Mouse (Mus musculus) cortical plate, adult 2 months (tissue): ENCODE measurements around the gene Crym.

ENCODE experiments used
- CTCF ChIP-seq: fragments of 200-500 bp; IDR thresholded peaks from 2 replicates; pipeline ENCODE4 v1.5.1; 2011; ENCODE audit warnings: mild to moderate bottlenecking, control low read depth, low read length; ENCODE audit not compliant: insufficient read depth; ENCODE audit errors: extremely low read depth
- POLR2A ChIP-seq: fragments of 200-500 bp; IDR thresholded peaks from 2 replicates; pipeline ENCODE4 v1.6.1; 2011; ENCODE audit warnings: mild to moderate bottlenecking, low read length, control low read depth; ENCODE audit not compliant: insufficient read depth; ENCODE audit errors: extremely low read depth

DNA sequence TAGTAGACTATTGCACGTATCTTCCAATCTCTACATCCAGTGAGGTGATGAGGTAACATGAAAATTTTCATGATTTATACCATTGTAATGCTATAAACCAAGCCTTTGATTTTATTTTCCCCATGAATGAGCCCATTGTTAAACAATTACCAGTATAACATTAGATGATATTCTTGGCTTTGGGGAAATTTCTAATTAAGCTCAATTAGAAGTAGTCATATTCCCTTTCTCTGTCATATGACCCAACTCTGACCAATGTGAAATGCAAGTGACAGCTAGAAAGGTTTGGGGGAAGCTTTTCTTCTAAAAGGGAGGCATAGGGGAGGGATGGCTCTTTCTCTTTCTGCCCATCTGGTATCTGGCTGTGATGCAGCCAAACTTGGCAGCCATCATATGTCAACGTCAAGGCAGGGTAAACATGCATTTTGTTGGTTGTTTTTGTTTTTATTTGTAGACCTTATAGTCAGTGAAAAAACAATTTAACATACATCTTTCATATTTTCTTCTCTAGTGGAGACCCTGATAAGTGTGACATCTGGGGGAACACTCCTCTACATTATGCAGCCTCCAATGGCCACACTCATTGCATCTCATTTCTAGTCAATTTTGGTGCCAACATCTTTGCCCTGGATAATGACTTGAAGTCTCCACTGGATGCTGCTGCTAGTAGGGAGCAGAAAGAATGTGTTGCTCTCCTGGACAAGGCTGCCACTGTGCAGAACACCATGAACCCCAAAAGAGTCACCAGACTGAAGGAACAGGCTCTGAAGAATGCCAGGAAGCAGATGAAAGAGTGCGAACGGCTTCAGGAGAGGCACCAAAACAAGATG, 20.3 kb downstream of the Crym start:
- TF ChIP-seq CTCF (no peak), POLR2A (no peak)
